Mouse (Mus musculus) heart, adult 8-10 months (tissue): ENCODE results near the gene Isy1. TPM values are rescaled to one million over a fixed set of nuclear protein-coding genes. Genes with fewer than 3 reads are reported as not detected.

Experiments
- DNase-seq: peaks from one replicate; pipeline ENCODE4 v3.0.0; 2022; ENCODE audit warnings: low spot score
- total RNA-seq, 4 experiments: library from RNA; stranded (reverse); gene quantifications; 2 replicates each; pipeline ENCODE4 v1.2.4; 2022

The Isy1 gene
- total RNA-seq, 4 experiments from 2014 or later: 18.4 to 28.1 (median 20.6) TPM

DNA sequence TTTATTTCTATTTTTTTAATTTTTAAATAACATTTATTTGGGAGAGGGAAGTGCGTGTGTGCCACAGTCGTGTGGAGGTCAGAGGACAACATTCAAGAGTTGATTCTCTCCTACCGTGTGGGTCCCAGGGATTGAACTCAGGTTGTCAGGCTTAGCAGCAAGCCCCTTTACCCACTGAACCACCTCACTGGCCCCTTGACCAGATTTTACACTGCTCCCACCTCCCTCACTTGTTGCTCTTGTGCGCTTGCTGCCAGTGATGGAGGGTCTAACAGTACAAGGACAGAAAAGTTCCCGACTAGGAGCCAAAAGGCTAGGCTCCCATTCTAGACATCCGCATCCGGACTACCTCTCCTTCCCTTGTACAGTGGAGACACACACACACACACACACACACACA is 33.1 kb downstream of the Isy1 start:
- no peak for DNase-seq

DNA sequence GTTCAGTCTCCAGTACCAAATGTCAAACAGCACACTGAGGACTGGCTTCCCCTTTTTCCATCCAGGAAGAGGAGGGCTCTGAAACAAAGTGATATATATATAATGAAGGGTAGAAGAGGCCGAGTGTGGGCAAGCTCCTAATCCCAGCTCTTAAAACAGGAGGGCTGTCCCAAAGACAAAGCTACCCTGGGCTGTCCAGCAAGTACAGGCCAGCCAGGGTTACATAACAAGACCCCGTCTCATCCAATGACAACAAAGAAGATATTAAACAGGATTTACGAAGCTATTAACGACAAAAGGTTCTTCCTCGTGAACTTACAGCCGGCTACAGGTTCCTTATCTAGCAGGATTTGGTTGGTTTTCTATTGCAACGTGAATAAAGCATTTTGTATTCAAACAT is 33.7 kb downstream of the Isy1 start:
- no peak for DNase-seq

DNA sequence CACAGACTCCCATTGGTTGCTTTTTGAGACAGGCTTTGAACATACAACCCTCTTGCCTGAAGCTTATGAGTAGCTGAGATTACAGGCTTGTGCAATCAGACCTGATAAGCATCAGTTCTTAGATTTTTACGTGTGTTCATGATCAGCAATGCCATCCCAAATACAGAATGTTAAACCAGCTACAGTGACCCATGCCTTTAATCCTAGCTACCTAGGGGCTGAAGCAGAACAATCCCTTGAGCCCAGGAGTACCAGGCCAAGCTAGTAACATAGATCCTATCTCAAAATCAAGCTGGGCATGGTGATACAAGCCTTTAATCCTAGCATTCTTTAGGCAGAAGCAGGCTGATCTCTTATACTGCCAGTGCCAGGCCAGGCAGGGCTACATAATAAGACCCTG is 34.6 kb downstream of the Isy1 start:
- DNase-seq: no peak

DNA sequence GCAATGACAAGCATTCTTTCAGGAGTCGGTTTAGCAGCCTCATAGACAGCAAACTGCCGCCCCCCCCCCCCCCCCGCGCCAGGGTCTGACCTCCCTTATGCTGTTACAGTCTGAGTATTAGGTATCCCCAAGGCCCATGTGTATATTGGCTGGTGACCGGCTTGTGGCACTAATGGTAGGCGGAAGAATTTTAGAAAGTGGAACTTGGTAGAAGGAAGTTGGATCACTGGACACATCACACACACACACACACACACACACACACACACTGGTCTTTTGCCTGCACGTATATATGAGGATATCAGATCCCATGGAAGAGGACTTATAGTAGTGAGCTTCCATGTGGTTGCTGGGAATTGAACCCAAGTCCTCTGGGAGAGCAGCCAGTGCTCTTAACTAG is 36.1 kb downstream of the Isy1 start:
- DNase-seq: no peak

DNA sequence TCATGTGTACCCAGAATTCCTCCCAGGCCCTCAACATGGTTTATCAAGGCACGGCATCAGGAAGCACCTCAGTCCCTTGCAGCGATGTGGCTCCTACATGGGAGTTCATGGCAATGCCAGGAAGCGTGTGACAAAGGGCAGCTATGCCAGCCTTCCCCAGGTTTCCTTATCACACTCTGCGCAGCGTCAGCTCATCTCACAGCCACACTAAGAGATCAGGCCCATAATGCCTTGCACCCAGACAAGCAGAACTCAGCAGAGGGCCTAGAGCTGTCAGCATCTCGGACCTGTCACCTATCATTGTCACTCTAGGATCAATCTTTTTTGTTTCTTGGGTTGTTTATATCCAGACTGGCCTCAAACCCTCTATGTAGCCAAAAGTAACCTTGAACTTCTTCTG is 39.0 kb downstream of the Isy1 start:
- DNase-seq: no peak

DNA sequence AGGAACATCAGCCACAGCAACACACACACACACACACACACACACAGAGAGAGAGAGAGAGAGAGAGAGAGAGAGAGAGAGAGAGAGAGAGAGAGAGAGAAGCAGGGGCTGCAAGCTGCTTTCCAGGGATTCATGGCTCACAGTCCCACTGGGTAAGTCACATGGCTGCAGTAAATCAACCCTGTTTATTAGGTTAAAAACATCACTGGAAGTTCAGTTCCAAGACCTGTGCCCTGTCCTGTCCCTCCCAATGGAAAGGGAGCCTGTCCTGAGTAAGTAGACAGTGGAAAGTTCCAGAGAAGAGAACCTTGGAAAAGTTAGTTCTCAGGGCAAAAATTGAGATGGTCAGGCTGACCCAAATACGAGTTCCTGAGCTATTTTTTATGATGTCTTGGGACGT is 41.3 kb downstream of the Isy1 start:
- no peak for DNase-seq

DNA sequence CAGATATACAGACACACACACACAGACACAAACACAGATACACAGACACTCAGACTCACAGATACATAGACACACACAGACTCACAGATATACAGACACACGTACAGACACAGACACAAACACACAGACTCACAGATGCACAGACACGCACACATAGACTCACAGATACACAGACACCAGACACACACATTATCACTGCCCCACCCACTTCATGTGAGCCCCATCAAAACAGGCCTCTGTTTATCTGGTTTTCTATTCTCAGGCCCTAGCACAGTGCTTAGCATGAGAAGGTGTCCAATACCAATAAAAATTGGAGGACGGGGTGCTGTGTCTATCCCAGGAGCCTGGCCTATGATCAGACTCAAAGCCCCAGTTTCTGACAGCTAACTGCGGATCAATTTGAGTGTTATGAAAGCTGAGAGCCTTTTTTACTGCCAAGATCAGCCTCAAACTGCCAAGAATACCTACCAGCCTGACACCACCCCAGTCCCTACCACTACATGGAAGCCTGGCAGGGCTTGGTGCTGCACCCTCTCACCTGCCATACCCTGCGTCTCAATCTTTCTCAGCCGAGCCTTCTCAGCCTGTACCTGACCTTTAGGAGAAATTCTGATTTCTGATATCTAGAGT is 42.2 kb downstream of the Isy1 start:
- no peak for DNase-seq

DNA sequence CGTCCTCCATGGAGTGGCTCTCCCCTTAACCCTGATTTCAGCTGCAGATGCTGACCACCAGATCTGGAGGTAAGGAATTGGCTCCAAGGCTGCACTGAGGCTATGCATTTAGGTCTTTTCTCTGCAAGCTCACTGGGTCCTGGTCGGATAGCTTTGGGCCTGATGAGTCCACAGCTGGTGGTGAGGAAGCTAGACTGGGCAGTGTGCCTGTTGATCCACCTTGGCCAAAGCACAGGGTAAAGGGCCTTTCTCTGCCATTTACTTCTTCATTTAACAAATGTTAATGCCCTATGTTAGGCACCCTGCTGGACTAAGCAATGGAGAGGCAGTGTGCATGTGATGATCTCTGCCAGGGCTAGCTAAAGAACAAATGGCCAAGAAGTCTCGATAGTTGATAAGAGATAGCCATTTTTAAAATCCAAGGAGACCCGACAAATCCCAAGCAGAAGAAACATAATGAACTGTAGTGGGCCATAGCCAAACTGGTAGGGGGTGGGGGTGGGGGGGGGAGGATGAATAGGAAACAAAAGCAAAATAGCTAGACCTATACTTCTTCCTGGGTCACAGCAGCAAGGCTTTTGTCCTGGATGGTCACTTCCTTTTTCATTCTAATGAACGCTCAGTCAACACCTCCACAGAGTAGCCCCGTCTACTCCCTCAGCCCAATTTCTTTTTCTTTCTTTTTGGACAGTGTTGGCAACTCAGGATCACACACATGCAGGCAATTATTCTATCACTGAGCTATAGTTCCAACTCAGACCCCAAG is 43.0 kb downstream of the Isy1 start:
- no peak for DNase-seq

DNA sequence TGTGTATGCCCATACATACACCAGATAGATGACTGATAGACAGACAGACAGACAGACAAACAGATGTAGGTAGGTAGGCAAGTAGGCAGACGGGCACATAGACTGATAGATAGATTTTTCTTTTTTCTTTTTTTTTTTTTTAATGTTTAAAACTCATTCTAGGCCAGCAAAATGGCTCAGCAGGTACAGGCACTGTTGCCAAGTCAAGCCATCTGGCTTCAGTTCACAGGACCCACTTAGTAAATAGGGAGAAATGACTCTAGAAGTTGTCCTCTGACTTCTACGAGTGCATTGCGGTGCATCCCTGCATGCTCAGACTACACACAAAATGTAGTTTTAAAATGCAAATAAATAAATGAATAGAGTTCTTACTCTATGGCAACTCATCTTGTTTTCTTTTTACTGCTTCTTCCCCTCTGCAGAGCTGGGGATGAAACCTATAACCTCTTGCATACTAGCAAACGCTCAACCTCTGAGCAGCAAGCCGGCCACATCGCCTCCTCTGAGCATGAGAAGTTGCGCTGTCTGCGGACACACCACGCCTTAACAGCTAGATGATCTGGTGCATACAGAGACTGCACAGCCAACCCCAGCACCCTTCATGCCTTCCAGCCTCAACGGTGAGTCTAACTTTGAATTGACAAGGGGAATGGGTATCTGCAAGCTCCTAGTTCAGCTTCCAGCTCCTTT is 44.6 kb downstream of the Isy1 start:
- DNase-seq: no peak

DNA sequence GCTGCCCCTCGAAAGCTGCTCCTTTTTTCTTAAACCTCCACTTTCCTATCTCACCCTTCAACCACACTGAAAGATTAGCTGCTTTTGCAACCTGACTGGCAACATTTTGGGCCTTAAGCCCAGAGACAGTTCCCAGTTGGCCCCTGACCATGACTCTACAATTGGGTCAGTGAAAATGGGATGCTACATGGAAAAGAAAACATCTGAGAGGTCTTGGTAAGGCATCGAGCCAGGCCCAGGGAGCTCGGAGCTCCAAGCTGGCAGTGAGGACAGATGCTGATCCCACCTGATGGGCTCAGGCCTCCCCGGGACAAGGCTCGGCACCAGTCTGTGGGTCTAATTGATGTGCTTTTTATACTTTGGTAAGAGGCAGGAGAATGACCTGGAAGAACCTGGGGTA is 46.8 kb downstream of the Isy1 start:
- DNase-seq: no peak

DNA sequence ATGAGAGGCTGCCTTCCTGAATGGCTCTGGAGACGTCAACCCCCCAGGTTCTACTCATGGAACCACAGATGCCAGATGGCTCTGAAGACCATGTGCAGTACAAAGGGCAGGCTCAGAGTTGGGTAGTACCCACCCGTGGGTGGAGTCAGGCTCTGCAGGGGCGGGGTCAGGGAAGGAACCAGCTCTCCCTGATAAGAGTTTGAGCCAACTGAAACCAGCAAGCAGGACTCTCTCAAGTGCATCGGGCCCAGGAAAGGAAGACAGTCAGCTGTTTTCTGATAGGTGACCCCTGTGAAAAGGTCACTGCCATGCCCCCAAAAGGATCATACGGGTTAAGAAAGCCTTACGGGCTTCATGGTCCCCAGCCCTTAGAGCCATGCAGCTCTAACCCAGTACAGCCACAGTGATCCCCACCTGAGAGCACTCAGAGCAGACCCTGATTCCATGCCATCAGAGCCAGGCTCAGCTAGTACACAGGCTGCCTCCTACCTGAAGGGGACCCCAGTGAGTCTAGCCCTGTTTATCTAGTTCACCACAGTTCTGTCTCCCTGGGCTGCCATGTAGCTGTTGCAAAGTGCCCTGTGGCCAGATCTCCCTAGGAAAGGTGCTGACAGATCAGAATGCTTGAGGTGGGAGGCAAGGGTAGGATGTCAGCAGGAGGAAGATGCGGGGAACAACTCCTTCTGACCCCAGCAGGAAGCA is 47.7 kb downstream of the Isy1 start:
- no peak for DNase-seq

DNA sequence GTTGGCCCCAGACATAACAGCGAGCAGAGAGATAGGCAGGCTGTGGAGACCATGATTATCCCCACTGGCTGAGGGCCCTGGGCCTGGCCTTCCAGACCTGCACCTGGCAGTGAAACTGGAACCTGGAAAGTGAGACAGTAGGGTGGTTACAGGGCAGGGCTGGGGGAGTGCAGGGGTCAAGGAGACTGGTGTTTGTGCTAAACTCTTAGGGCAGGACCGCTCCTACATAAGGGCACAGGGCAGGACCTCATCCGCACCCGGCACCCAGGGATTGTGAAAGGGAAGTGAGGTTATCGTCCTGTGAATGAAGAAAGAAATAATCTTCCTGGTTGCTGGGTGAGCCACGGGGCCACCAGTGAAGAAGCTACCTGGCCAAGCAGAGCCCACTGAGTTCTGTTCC is 48.8 kb downstream of the Isy1 start:
- DNase-seq: no peak

DNA sequence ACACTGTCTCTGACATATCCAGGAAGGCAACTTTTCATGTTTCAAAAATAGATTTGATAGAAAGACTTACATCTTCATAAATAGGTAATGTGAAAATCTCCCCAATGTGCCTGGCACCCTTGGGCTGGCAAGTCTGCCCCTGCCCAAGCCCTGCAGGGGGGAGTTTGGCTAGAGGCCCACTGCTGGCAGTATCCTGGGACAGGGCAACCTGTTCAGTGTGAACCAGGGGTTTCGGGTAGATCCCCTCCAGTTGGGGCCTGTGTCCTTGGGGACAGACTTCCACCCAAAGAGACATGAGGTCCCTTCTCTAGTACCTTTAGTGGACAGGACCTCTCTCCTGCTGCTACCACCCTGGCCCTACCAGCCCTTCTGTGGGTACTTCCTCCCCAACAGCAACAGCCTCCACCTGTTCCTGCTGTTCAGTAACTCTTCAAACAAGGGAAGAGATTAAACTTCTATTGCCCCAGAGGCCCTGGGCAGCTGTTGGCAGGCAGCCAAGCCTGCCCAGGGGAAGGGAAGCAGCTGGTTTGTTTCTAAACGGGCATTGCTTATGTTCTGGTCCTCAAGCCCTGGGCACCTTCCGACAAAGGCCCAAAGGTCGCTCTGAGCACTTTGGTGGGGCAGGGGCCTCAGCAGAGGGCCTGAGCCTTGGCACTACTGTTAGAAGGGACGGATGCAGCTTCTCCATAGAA is 49.6 kb downstream of the Isy1 start:
- DNase-seq: no peak

DNA sequence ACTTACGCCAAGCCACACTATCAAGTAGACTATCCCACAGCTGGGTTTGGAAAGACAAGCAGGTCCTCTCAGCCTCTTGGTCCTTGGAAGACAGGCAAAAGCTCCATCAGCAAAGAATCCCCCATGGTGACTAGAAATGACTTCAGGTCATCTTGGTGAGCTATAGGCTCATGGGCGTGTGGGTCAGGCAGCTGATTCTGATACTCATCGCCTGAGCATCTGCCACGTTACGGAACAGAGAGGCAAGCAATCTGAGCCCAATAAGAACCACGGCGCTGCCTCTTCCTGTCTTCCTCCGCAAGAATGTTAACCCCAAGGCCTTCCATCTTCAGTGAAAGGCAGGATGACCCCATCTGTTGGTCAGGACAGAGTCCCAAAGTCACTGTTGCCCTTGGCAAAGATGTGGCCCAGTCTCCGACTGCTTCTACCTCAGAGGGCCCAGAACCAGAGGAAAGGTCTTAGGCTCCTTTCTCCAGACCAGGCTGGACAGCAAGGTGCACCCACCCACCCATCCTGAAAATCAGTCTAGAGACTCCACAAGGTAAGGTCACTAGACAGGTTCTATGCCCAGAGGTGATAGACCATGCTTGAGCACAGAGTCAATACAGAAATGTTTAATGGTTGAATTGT is 50.2 kb downstream of the Isy1 start:
- no peak for DNase-seq

DNA sequence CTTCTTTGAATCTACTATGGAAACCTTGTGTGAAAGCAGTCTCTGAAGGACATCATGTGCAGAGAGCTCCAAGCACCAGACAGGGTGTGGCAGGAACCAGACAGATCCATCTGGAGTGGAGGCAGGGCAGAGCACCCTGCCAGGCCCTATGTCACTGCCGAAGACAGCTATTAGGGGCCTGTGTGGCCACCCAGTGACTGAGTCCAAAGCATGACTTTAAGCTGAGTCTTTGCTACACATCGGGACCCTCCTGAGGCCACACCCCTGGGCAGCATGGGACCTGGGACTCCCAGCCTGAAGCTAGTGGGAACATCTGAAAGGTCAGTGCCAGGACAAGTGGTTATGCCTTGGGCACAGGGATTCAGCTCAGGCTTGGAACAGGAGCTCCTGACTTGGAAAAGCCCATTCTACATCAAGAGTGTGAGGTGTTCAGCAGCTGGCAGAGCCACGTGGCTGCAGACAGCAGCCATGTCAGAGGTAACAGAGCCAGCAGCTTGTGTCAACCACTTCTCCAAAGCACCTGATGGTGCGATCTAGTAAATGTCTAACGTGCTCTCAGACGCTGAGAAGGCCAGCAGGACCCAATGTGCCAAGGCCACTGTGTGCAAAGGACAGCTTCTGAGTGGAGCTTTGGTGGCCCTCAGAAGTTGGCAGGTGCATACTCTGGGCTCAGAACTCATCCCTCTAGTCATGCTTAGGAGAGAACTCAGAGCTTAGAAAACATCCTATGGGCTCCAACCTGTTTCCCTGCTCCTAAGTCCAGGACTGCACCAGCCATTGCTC is 51.3 kb downstream of the Isy1 start:
- no peak for DNase-seq

DNA sequence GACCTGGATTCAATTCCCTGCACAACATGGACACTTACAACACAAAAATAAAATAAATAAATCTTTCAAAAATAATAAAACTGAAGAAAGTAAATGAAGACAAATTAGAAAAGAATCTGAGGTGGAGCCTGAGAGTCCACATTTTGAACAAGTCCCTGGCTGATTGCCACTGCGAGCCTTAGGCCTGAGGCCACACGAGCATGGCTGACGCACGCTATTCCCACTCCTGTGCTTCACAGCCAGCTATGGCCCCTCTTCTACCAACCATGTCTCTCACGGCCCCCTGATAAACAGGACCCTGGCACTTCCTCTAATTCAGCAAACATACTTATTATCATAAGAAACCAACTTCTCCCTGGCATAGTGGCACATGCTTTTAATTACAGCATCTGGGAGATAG is 52.0 kb downstream of the Isy1 start:
- no peak for DNase-seq

DNA sequence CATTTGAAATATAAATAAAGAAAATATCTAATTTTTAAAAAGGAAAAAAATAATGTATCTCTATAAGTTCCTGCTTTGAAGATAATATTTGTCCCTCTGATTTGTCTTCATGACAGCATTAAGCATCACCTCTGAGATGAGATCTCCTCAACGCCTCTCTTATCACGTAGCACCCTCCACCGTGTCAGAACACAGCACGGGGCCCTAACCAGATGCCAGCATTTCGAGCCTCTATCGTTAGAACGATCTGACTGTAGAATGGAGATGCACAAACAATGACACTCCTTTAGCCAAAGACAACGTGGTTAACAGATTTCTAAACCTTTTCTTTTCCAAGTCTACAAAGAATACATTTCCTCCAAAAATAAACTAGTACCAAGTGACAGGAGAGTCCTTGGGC is 54.6 kb downstream of the Isy1 start:
- no peak for DNase-seq

DNA sequence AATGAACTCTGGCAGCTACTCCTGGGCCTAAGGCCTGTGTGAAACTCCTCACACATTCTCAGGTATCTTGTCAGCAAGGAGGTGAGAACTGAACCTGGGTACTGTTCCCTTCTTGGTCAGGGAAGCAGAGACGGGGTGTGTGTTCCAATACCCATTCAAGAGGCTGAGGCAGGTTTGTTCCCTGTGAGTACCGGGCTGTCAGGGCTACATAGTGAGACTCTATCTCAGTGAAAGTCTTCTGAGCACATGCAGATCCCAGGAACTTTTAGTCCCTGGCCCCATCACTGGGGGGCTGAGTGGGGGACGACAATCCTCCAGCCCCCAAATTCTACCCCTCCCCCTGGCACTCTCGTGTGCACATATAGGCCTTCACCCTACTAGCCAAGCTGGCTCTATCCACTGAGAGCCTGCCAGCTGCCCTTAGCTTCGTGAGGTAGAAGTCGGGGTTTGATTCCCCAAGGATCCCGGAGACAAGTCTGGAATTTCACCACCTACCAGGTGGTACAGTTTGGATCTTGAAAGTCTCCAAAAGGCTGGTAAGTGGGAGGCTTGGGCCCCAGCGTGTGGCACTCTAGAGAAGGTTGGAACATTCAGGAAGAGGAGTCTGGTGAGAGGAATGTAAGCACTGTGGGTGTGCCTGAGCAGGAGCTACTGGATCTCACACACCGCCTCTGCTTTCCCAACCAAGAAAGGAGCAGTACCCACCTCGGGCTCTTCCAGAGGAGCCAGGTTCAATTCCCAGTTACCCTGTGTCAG is 57.9 kb downstream of the Isy1 start:
- no peak for DNase-seq
